Mouse (Mus musculus) embryo, embryonic 10.5 days (tissue): ENCODE results near the gene Coq2.

Experiments
- DNase-seq: peaks from one replicate; pipeline ENCODE4 v3.0.0-alpha.2; 2015; ENCODE audit warnings: low spot score

Gene Coq2

DNA sequence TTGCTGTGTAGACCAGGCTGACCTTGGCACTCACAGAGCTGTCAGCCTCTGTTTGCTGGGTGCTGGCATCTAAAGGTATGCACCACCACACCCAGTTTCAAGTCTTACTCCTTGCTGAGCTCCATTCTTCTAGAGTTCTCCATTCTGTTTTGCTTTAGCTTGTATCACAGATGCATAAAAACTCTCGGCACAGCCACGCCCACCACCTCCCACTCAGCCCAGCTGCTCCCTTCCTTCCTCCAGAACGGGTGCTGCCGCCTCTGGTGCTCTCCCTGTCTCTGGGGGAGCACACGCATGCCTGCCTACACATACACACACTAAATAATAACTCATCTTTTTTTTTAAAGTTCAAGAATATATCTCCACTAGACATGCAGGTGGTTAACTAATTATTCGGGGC, 16.5 kb downstream of the Coq2 start:
- no peak for DNase-seq

DNA sequence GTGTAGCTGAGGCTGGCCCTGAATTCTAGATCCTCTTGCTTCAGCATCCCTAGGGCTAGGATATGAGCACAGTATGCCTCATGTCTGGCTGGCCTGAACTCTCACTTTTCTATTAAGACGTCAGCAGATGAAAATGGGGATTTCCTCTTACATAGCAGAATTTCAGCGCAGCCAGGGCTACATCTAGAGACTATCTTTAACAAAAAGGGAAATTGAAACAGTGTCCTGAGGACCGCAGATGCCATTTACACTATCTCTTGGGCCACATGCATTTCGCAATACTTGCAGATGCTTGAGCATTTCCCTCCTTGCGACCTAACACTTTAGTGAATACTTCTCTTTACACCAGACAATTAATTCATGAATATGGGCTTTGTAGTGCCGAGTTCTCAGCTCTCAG, 18.6 kb downstream of the Coq2 start:
- DNase-seq: no peak

DNA sequence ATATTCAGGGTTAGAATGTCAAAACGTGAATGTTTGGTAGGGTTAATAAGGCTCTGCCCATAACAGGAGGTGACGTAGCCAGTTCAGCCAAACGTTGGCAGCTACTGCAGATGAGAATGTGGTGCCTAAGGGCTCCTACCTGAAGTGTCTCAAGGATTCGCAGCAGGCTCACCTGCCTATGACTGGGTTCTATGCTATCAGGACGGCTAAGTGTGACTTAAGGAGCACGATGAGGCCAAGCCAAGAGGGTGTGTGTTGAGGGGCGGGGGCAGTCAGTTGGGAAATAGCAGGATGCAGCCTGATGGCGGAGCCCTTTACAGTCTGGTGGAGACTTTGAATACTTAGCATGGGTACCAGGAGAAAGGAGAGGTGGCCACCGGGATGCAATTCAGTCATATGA, 22.6 kb downstream of the Coq2 start:
- no peak for DNase-seq

DNA sequence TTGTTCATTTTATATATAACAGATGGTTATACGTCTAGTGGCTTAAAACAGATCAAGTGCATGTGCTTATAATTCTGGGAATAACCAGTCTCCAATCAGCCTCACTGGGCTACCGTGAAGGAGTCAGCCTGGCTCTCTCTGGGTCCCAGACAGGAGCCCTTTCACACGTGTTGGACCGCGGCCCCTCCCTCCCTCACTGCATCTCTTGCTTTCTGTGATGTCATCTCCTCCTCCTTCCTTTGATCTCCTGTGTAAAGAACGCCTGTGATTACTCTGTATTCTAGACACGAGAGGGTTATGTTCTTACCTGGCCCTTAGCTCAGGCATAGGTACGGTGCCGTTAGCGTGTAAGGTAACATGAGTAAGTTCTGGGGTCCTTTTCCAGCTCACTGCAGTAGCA, 23.5 kb downstream of the Coq2 start:
- DNase-seq: no peak

DNA sequence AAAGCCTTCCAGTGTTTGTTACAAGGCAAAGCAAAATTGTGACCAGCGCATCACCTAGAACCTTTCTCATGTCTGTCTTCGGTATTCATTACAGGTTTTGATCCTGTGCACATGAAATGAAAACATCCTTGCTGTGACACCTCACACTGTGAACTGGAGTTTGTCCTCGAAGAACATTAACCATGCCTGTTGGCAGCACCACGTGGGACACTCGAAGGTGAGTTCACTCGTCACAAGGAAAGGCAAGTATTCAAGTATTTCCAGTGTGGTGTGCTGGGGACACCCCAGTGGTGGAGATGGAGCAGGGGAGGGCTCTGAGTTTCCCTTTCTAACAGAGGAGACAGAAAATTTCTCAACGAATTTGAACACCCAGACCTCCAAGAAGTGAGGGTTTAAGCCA, 24.0 kb downstream of the Coq2 start:
- no peak for DNase-seq

DNA sequence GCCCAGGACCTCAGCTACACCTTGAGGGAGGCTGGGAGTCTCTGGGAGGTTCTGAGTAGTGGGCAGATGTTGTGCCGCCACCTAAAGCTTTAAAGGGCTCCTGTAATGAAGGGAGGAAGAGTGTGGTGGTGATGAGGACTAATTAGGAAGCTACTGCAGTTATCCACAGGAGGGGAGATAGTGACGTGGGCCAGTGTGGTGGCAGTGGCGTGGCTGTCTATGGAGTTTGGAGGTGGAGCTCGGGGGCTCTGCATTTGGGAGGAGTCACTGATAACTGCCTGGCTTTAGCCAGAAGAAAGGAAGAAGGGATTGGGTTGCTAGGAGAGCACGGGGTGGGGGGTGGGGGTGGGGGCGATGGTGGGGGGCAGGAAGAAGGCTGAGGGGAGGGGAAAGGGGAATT, 26.4 kb downstream of the Coq2 start:
- no peak for DNase-seq

DNA sequence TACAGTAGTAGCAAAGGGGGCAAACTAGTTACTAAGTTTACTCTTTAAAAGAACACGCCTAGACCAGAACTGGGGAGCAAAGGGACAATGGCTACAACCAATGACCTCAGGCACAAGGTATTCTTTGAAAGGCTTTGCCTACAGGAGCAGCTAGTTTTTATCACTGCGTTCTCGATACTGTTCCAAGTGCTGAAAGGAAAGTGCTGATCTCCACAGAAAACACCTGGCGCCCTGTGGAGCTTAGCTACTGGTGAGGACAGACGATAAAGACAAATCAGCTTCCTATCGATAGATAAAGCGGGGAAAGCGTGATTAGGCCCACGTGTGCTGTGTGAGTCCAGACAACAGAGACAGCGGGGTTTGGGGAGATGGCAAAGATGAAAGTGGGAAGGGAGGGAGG, 26.9 kb downstream of the Coq2 start:
- DNase-seq: no peak

DNA sequence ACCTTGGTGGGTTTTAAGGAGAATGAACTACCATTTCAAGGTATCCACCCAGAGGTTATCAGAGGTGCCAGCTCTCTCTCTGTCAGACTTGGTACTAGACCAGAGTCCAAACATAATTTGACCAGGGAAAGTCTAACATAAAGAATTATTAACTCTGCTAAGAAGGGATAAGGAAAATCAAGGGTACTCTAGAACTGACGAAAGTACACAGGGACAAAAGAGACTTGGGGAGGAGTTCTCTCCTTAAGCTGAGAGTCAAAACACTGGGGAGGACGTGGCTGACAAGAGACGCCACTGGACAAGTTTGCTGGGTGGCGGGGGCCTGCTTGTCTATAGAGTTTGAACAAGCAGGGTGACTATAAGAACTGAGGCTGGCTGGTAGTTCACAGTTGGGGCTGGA, 28.4 kb downstream of the Coq2 start:
- DNase-seq: no peak

DNA sequence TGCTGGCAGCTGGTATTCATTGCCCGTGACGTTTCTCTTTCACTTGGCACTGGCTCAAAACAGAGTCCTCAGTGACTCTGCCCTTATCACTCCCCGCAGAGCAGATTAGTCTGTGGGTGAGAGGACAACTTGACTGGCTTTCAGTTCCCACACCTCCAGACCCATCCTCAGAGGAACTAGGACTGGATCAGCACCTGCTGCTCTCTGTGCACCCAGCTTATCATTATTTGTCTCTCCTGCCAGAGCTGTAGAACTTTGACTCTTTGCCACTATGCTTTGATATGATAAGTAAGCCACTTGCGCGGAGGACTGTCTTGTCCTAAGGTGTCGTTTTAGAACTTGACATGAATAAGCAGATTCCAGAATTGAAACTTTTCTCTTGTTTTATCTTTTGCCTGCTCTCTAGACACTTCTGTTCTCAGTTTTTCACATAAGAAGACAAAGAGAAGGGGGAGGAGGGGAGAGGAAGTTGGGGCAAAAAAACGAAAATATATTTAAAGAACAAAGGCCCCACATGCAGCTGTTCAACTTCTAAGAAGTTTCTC, 30.9 kb downstream of the Coq2 start:
- no peak for DNase-seq

DNA sequence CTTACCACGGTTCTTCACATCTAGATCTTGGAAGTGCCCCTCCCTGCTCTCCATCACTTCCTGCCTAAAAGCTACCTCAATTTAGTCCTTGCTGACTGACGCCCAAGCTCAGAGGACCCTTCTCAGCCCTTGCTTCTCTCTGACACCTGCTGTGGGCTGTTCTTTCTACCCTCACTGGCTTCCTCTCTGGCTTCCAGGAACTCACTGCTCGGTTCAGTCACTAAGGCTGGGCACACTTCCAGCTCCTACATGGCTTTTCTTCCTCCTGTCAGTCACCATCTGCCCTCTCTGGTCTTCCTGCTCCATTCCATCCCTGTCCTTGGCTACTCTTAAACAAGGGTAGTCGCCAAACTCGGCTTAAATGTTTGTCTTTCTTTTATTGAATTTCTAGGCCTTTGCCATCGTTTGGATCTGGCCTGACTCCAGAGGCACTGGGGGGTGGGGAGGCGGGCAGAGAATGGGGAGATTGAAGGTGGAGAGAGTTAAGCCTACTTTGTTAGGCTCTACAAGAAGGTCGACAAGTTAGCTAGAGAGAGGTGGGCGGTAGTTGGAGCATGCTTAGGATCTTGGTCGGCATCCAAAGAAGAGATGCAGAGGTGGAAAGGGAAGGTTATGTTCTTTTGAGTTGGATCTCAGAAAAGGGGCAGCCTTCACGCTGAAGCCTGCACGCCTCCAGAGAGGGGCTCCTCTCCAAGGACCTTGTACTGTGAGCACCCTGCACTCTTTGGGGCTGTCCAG, 31.5 kb downstream of the Coq2 start:
- no peak for DNase-seq

DNA sequence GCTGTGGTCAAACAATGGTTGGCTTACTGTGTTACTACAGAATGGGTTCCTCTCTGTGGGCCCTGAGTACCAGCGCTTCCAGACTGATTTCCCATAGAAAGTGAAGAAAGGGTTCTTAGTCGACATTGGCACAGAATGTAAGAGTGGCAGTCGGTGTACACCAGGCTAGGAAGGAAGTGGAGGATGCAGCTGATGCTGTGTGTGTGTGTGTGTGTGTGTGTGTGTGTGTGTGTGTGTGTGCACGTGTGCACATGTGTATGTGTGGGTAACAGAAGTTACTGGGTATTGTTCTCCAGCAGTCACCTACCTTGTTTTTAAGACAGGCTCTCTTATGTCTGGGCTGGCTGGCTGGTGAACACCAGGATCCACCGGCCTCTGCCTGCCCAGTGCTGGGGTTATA, 32.6 kb downstream of the Coq2 start:
- no peak for DNase-seq

DNA sequence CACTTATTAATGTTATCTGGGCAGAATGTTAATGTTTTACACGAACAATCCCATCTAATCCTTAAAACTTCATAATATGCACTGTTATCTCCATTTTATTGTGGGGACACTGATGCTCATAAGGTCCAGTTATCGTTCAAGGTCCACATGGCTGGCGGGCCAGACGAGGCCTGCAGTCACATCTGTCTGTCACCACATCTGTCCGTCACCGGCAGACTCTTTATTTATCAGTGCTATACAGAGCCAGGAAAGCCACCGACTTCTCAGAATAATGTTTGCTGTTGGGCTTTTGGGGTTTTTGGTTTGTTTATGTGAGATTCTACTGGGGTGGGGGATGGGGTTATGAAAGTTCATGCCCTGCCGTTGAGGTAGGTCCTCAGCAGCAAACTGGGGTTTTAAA, 36.5 kb downstream of the Coq2 start:
- no peak for DNase-seq

DNA sequence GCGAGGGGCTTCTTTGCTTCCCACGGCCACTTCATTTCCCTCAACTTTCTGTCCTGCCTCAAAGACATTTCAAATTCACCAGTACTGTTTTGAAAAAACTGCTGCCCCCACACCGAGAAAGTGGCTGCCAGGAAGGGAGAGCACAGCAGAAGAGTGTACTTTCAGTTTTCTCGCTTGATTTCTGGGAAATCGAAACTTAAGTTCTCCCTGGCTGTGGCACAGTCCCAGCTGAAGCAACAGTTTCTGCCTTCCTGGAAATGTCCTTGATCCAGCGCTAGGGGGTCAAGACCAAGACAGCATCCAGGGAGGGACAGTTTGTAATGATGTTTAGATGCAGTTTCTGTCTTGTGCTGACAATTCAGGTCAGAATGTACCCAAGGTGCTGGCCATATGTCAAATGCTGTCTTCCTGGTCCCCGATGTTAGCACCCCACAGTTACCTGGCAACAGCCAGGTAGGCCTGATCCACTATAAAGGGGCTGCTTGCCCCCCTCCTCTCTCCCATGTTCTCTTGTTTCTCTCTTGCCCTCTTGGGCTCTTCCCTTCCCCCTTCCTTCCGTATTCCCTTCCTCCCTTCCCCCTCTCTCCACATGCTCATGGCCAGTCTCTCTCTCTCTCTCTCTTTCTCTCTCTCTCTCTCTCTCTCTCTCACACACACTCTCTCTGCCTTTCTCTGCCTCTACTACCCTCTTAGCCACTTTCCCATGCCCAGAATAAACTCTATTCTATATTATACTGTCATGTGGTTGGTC, 38.0 kb downstream of the Coq2 start:
- DNase-seq: no peak

DNA sequence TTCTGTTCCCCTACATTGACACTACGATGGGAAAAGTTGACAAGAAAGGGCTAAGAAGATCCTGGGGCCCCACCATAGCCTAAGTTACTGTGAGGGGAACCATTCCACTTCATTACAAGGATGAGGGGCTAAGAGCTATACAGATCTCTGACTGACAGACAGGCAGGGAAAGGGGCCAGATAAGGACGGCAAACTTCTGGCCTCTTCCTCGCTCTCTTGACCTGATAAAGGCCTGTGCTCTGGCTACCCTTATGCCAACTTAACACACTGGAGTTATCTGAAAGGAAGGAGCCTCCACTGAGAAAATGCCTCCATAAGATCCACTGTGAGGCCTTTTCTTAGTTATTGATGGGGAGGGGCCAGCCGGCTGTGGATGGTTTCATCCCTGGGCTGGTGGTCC, 39.0 kb downstream of the Coq2 start:
- DNase-seq: no peak

DNA sequence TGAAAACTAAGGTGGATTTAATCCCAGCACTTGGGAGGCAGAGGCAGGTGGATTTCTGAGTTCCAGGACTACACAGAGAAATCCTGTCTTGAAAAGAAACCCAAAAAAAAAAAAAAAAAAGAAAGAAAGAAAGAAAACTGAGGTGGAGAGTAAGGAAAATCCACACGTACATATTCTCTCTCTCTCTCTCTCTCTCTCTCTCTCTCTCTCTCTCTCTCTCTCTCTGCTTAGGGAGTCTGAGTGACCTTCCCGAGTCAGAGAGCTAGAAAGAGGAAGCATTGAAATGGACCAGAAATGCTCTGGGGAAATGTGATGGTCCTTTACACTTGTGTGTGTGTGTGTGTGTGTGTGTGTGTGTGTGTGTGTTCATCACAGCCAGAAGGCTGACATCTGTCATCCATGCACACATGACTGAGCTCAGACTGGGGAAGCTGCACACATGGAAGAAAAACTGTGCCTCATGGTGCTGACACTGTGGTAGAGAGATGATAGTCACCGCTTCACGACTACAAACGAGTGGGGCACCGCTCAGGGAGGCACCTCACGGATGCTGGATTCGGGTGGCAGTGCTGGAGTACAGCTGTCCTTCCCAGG, 40.0 kb downstream of the Coq2 start:
- DNase-seq: no peak

DNA sequence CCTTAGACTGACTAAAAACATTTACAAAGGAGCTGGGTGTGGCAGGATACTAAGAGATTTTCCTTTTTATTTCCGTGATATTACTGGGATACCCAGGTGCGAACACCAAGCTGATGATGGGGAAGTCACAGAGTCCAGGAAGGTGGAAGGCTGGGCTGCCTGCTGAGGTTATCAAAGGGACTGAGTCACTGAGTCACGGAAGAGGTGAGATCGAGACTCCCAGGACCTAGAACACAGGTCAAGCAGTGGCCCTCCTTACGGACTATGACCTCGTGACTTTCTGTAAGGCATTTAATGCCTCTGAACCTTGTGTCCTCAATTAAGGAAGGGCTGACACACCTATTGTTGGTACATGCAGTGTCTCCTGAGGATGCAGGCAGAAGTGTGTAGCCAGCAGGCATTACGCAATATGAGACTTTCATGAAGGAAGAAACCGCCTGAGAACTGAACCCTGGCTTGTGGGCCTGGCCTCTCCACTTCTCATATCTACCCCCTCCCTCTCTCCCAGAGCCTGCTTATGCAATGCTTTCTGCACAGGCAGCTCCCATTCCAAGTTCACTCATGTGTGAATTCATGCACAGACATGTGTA, 42.3 kb downstream of the Coq2 start:
- no peak for DNase-seq

DNA sequence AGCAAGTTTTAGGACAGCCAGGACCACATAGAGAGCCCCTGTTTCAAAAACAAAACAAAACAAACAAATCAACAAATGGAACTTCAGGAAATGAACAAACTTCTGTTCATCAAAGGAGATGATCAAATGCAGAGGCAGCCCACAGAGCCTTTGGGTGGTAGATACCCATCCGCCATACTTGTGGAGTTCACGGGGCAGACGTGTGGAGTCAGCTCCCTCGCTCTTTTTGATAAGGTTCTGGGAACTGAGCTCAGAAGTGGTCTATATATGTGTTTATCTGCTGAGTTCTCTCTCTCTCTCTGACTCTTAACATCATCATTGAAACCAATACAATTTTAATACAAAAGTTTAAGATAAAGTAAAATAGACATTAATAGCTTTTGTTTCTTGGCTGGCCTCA, 46.1 kb downstream of the Coq2 start:
- no peak for DNase-seq

DNA sequence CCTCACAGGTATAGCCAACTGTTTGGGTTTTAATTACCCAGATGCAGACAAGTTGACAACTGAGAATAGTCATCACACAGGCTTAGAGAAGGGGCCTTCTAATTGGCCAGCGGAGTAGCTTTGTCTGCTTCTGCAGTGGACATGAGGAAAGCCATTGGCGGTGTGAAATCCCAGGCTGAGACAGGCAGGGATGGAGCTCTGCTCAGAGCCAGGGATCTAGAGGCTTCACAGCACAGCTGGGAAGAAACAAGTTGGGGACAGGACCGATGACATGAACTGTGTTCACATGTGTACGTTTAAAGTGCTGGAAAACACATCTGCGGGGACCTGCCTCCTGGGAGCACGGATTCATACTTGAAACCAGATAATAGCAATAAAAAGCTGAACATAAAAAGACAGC, 48.4 kb downstream of the Coq2 start:
- no peak for DNase-seq

DNA sequence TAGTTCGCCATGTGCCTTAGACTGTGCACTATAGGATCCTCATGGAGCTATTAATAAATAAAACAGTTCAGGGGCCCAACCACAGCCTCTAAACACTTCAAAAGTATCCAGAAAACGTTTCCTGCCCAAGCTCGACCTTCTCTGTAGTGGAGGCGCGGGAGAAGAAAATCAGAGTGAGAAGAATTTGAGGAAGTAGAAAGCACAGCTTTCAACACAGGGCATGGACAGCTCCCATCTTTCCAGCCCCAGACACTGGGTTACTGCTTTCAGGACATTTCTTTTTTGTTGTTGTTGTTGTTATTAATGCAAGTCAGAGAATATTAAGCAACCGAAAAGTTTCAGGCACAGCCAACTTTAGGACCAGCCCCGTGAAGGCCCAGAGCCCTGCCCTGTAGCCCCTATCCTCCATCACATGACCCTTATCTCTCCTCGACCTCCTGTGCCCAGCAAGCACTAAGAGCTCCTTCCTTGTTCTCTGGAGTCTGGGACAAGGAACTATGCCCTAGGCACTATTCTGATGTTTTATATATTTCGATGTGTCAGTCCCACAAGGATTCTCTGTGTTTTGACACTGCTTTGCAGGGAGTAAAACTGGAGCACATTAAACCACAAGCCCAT, 50.1 kb downstream of the Coq2 start:
- no peak for DNase-seq

DNA sequence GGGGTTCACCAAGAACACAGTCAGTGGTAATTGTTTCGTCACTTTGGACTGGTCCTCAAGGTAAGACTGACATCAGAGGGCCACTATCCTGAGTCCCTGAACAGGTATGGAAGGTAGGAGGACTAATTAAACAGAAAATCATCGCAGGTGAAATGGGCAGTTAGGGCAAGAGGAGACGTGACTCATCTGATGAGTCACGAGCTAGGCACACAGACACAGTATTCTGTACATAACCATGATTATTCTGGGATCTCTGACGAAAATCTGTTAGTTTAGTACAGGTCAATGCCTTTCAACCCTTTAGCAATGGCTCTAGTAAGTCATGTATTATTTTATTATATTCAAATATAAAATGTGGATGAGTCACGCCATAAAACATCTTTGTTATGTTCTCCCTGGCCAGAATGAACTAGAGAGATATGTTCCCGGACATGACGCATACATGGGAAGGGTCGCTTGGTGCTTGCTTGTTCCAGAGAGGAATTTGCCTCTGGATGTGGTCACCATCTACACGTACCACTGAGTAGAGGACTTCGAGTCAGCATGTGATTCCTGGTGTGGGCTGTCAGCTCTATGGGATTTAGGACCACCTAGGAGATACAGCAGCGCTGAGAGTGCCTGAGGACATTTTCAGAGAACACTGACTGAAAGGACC, 52.3 kb downstream of the Coq2 start:
- DNase-seq: no peak

DNA sequence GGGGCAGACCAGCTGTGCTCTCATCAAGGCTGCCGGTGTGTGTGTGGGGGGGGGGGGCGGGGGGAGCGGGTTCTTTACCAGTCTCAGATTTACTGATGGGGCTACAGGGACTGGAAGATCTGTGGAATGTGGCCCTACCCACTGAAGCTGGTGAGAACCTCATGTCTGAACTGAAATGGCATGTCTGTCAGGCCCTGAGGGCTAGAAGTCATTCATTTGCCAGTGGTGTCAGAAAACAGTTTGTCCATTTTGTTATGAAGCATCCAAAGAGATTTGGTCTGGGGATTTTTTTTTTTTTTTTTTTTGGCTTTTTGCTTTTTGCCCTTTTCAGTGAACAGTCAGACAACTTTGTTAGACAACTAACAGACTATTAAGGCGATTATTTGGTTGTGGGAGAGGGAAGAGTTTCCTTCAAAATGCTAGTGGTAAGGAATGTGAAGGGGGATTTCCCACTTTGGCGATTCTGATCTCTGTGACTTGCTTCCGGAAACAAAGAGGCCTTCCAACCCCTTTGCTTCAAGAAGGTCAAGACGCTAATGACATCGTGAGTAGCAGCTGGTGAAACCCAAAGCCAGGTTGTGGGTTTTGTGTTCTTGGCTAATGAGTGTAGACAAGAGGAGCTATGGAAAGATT, 52.9 kb downstream of the Coq2 start:
- no peak for DNase-seq
